Mouse (Mus musculus) hindbrain, embryonic 14.5 days (tissue): ENCODE measurements around the gene Pqlc3. TPM values are rescaled to one million over a fixed set of nuclear protein-coding genes. Genes with fewer than 3 reads are reported as not detected.

Experiments used
- polyA plus RNA-seq: library from polyadenylated mRNA; unstranded; fragments of >200 nt; fragmentation: Nextera tagmentation; extraction: Ambion mirVana; gene quantifications from 2 replicates; pipeline ENCODE4 v1.2.1, GENCODE M21; 2014

Gene Pqlc3
- polyA plus RNA-seq, 1 experiment from 2014 or later = 1.6 TPM

Other genes starting within 250 kb of the Pqlc3 start
- gene Greb1, start 199.5 kb downstream of the Pqlc3 start, polyA plus RNA-seq = 0.88 and 1.4 TPM in 2 replicates
- 32.5 and 36.2 TPM in 2 replicates for gene E2f6, start 189.4 kb downstream of the Pqlc3 start, polyA plus RNA-seq
- 15.7 and 17.6 TPM in 2 replicates for gene Rock2, start 105.5 kb downstream of the Pqlc3 start, polyA plus RNA-seq
- 7.7 and 8.2 TPM in 2 replicates for gene 2410004P03Rik, start 11.3 kb upstream of the Pqlc3 start, polyA plus RNA-seq
- gene Kcnf1, start 176.5 kb upstream of the Pqlc3 start, polyA plus RNA-seq = 2.8 and 3.3 TPM in 2 replicates